Mouse (Mus musculus) thymus, postnatal 25 days (tissue): ENCODE results near the gene Gm28305.

Source experiments
- DNase-seq: peaks from one replicate; pipeline ENCODE4 v3.0.0; 2022

Gene Gm28305

DNA sequence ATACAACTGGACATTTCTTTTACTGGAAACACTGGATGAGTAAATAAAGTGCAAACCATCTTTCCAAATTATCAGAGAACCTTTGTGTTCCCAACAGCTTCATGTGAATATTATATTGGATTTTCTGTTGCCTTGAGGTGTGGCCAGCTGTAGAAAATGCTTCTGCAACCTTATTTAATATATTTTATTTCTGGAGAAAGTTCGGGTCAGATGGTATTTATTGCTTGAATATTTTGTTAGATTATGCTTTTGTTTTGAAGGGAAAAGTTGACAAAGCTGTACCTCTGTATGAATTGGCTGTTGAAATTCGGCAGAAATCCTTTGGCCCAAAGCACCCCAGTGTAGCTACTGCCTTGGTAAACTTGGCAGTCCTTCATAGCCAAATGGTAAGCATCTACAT lies at the start of gene Gm28305:
TSS of gene Gm28305 (plus strand) at position 301 of the 400 bp plus-strand sequence.
- DNase-seq, result no peak

- peak; percentile 32 for DNase-seq
Measured at GRCm38 (mm10) chr9:103996496-103996895, 44.0 kb upstream of the Gm28305 start.

DNA sequence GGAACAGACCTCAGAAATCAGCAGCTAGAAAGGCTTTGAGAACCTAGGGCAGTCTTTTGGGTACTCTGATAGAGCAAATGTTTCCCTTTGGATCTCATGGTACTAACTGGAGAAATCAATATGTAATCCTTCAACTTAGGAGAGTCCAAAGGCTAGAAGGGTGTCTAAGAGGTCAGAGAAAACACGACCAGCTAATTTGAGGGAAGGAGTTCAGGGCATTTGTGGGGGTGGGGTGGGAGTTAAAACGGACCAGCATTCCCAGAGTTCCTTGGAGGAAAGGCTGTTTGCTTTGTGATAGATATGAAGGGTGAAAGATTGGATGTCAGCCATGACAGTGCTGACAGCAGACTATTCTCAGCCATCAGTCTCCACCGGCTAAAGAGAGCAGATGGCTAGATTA lies 39.9 kb upstream of the Gm28305 start:
- DNase-seq, result no peak

GRCm38 (mm10) chr9:104001921-104002859 lies 38.3 kb upstream of the Gm28305 start, which contains the start of gene Nphp3:
Gene Nphp3 (plus strand): TSS chr9:104002544.
- peak; percentile 96 for DNase-seq

- DNase-seq, result peak; percentile 69
Measured at GRCm38 (mm10) chr9:104002913-104003330, 37.5 kb upstream of the Gm28305 start.

DNA sequence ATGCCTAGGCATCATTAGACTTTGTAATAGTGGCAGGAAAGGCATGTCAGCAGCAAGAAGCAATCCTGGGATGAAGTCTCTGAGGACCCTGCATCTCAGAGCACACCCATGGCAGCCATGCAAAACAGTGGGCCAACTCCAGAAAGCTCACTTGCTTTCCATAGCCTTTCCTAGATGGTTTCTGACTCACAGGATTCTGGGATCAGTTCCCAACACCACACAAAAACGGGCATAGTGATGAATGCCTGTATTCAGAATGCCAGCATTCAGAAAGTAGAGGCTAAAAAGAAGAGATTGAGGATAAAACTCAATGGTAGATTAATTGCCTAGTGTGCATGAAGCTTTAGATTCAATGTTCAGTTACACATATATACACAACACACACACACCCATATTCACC lies 25.9 kb upstream of the Gm28305 start:
- no peak for DNase-seq

- DNase-seq, result no peak
Measured at GRCm38 (mm10) chr9:104021026-104021425, 19.4 kb upstream of the Gm28305 start.

DNA sequence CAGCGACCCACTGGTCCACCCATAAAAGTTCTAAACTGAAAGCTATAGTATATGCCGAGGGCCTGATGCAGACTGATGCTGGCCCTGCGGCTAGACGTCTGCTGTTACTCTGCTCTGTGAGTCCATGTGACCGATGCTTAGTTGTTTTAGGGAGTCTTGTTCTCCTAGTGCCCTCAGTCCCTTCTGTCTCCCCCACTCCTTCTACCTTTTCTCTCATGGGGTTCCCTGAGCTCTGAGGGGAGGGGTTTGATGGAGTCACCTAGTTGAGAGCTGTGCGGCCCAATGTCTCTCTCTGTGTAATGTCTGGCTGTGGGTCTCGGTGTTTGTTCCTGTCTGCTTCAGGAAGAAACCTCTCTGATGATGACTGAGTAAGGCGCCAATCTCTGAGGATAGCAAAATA lies 13.3 kb upstream of the Gm28305 start:
- no peak for DNase-seq

GRCm38 (mm10) chr9:104029861-104030260 lies 10.6 kb upstream of the Gm28305 start:
- DNase-seq, result no peak

GRCm38 (mm10) chr9:104034231-104034630 lies 6.2 kb upstream of the Gm28305 start:
- DNase-seq, result no peak

- no peak for DNase-seq
Measured at GRCm38 (mm10) chr9:104034718-104035117, 5.7 kb upstream of the Gm28305 start.

- peak; percentile 74 for DNase-seq
Measured at GRCm38 (mm10) chr9:104035261-104036015, 5.0 kb upstream of the Gm28305 start.

DNA sequence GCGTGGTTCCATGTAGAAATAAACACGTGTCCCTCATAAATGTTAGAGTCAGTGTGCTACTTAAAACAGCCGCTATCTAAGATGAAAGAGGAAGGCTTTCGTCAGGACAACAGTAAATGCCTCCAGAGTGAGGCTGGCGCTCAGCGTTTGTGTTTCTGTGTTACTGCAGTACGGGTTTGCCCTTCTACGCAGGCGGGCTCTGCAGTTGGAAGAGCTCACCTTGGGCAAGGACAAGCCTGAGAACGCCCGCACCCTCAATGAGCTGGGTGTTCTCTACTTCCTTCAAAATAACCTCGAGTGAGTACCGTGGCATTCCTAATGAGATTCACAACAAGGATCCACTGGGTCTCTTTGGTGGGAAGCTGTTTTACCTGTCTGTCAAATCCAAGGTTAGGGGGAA lies 2.2 kb upstream of the Gm28305 start:
- DNase-seq, result no peak

DNA sequence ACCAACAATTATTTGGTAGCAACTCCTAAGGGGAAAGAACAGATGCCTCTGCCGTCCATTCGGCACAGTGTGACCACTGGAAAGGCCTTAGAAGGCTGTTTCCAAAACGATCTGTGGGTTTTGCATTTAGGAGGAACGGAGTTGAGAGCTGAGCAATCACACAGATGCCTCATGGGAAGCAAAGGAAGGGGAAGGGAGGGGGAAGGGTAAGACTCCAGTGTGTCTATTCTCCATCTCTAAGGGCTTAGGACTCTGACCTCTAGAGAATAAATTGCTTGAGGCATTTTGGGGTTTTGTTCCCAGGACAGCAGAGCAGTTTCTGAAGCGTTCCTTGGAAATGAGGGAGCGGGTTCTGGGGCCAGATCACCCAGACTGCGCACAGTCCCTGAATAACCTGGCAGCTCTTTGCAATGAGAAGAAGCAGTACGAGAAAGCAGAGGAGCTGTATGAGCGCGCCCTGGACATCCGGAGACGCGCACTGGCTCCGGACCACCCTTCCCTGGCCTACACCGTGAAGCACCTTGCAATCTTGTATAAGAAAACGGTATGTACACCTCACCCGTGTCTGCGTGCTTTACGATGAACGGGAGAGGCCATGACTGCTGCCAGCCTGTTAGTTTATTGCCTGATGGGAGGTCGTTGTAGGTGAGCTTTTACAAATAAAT lies 1.3 kb upstream of the Gm28305 start:
- DNase-seq, result no peak

DNA sequence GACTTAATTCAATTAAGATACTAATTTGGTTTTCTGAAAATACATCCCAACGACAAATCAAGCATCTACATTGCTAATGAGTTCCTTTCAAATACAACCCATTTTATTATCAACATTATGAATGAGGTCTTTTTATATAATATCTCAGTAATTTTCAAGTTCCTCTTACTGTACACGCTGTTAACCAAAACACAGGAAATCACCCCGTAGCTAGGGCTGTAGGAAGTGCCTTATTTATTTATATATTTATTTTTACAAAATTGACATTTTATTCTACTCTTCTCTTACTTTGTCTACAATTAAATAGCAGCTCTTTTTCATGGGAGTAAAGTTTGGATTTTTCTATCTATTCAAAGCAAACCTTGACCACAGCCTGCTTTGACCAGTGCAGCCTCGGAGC lies 720 bp upstream of the Gm28305 start:
- no peak for DNase-seq

GRCm38 (mm10) chr9:104043676-104044075 lies 3.2 kb downstream of the Gm28305 start:
- no peak for DNase-seq

DNA sequence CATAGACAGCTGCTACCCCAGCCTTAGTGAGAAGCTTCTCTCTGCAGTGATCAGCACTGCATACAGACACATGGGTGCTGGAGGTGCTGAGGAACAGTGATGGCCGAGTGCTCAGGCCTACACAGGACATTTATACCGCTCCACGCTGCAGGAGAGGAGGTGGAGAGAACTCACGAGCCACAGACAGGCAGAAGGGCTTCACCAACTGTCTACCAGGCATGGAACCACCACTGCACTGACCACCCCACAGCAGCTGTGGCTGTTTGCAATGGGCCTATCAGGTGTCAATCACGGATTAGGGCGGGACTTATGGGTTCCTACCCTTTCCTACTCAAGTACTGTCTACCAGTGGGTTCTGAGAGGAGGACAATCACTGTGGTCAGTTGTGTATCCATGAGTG lies 10.6 kb downstream of the Gm28305 start:
- no peak for DNase-seq

DNA sequence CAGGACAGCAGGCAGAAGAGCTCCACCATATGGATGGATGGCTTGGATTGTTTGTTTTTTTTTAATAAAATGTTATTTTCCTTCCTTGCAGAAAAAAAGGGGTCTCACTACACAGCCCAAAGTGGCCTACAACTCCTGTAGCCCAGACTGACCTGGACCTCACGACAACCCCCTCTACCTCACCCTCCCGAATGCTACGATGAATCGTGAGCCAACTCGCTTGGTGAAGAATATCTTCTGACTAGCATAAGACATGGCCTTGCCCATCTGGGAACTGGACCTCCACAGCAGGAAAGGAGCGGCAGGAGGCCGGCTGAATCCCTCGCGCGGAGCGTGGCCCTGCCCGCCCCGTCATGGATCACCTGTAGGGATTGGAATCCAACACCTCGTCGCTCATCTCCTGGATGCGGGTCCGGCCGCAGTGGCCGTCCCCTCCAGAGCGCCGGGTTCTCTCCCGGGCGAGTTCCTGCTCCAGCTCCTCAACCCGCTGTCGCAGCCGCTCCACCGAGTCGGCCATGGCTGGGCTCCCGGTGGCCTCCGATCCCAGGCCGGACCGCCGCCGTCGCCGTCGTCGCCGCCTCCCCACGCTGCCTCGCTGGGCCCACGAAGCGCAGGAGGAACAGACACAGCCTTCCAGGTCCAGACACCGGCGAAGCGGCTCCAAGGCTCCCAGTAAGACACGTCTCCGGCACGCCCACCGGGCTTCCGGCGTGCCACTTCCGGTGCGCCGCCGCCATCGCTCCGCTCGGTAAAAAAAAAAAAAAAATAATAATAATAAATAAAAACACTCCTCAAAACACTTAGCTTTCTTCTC lies 22.2 kb downstream of the Gm28305 start, which contains the start of gene Uba5:
TSS of gene Uba5 (minus strand) at position 705 of the 814 bp plus-strand sequence.
- peak; percentile 4 for DNase-seq

DNA sequence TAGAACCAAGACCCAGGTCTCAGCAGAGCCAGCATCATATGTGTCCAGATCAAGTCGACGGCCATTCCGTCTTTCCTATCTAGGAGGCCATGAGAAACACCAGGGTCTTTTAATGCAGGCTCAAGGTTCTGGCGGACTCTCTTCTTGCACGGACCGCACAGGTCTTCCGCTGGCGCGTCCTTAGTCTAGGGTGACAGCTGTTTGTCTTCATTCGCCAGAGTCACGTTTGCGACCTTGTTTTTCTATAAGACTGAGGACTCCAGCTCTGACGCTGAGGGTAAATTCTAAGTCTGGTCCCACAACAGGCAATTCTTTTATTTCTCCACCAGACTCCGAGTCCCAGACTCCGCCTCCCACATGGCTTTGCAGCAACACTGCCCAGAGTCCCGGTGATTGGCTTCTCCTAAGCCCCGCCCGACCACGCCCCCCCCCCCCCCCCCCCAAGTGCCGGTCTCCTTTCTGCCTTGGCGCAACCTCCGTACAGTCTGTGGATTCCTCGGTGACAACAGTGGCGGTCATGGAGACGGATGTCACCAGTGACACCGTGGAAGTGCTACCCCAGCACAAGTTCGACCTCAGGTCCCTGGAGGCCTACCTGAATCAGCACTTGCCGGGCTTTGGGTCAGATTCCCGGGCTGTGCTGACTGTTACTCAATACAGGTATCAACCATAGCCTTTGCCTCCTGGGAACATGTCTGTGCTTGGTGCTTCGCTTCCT lies 22.9 kb downstream of the Gm28305 start, which contains the start of gene Acad11:
TSS of gene Acad11 (plus strand) at position 134 of the 718 bp plus-strand sequence.
- peak; percentile 88 for DNase-seq

DNA sequence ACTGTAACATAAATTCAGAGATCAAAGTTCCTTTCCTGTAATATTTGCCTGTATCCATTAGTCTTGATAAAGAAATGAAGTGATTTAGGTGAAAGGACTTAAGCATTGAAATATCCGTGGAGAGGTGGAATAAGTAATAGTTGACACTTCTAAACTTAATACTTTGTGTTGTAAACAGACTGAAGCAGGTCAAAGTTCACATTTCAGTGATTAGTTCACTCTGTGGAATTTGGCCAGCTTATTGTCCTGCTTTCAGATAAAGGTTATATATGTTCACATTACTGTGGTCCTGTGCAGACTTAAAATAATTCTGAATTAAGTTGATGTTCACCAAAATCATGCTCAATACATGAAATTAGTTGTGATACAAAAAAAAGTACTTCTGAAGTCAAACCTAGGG lies 24.1 kb downstream of the Gm28305 start:
- no peak for DNase-seq

DNA sequence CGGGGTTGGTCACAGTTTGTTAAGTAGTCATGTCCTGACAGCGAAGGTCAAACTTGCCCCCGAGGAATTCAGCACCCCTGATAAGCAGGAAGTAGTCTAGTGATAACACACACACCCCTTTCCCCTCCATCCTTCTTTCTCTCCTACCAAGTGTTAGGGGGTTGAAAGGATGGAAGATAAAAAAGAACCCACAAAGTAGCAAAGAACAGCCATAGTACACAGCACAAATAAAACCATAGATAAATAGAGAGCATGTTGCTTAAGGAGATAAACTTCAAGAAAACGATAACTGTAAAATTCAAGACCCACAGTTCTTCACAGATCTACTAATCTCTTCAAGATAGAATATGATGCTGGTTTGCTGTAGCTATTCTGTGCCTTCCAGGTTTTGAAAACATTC lies 29.8 kb downstream of the Gm28305 start:
- no peak for DNase-seq
